Mouse (Mus musculus): ENCODE results near the gene Tgoln1.

DNA sequence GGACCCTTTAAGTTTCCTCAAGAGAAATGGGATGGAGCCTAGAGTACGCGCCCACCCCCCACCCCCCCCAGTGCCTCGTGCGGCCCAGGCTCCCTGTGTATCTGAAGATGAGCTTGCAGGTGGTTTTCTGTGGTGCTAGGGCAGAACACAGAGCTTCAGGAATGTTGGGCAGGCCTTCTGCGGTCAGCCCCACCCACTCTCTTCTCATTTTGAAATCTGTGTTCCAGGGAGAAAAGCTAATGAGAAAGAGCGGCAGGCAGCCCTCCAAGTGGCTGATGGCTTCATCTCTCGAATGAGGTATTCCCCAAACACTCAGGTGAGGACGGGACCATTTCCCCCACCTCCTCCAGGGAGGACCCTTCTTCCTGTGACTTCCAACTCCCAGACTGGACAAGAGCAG is 56.0 kb downstream of the Tgoln1 start:
- TF ChIP-seq CTCF (IDR thresholded peaks at IDR 0.05; ENCODE audit: borderline replicate concordance, control insufficient read depth, extremely low read depth, insufficient read depth, low read length, poor library complexity) (no peak), POLR2A (IDR thresholded peaks at IDR 0.05; ENCODE audit: control insufficient read depth, extremely low read depth, insufficient read depth, low read length, poor library complexity) (no peak)

Data from thymus, adult 2 months (tissue).